Mouse (Mus musculus): ENCODE measurements around the gene 2410137M14Rik. TPM values are rescaled to one million over a fixed set of nuclear protein-coding genes. Genes with fewer than 3 reads are reported as not detected.

2410137M14Rik gene
- total and polyA plus RNA-seq, 3 experiments = 0.40 TPM; not detected in 2

GRCm38 (mm10) chr17:36966875-36967274 is 14.2 kb downstream of the 2410137M14Rik start:
- H3K4me2 ChIP-seq (ENCODE audit: insufficient read depth, low read depth, poor library complexity, severe bottlenecking) = no peak overlapping the region
- H3K27ac ChIP-seq (ENCODE audit: insufficient read depth, low read depth) = no peak overlapping the region
- dilution Hi-C loops (cut with MboI; ENCODE audit: extremely low pct_ligation_motif_present, extremely low pct_unique_long_range_greater_than_20kb, low sequenced_read_pairs) = no loop called here
- no peak overlapping the region for H3K9ac ChIP-seq (ENCODE audit: insufficient read depth, low read depth)
- in situ Hi-C loops (cut with MboI; ENCODE audit: low pct_ligation_motif_present, low pct_unique_long_range_greater_than_20kb, low sequenced_read_pairs) = no loop called here
- no peak for DNase-seq (ENCODE audit: extremely low read depth)
- H3K4me1 ChIP-seq (ENCODE audit: control insufficient read depth in 1 of 2, insufficient read depth in 2 of 2) = peaks cover 0 to 11% of the 10 kb centered on the region in 2 experiments; a peak in 2 of 4 replicates
- TF ChIP-seq PAX5 (IDR thresholded peaks at IDR 0.05; ENCODE audit: low read length) = no peak
- no peak for TF ChIP-seq RAD21 (IDR thresholded peaks at IDR 0.05; ENCODE audit: low read depth, low read length)
- no peak for TF ChIP-seq SIN3A (IDR thresholded peaks at IDR 0.05; ENCODE audit: low read length)
- no peak for TF ChIP-seq E2F4 (IDR thresholded peaks at IDR 0.05; ENCODE audit: insufficient replicate concordance, low read depth, low read length)
- peaks cover 0 to 19% of the 10 kb centered on the region in 2 experiments for H3K36me3 ChIP-seq (replicated peaks in 1 of 2; ENCODE audit: control insufficient read depth in 1 of 2, insufficient read depth in 1 of 2, low read length in 1 of 2)
- H3K79me2 ChIP-seq (replicated peaks; ENCODE audit: control insufficient read depth, extremely low read depth, insufficient read depth, poor library complexity, severe bottlenecking) = no peaks in the 10 kb centered on the region
- H3K9me3 ChIP-seq (replicated peaks; ENCODE audit: low read length) = no peaks in the 10 kb centered on the region
- H3K27me3 ChIP-seq (replicated peaks) = no peaks in the 10 kb centered on the region
- no peak overlapping the region for H3K4me3 ChIP-seq (replicated peaks in 1 of 3; ENCODE audit: low read depth in 2 of 3, low read length in 2 of 3, poor library complexity in 1 of 3)

DNA sequence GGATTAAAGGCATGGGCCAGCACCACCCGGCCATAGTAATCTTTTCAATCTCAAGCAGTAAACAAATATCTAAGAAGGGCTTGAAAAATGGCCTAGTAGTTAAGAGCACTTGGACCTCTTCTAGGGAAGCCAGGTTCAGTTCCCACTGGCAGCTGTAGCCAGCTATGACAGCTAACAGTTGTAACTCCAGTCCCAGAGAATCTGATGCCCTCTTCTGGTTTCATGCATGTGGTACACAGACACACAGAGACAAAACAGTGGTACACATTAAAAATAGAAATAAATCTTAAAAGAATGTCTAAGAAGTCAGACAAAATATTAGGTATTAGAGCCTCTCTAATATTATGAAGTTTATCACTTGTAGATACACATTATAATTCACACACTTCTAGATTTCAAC is 19.9 kb downstream of the 2410137M14Rik start:
- dilution Hi-C loops (cut with MboI; ENCODE audit: extremely low pct_ligation_motif_present, extremely low pct_unique_long_range_greater_than_20kb, low sequenced_read_pairs) = no loop called here
- no peak overlapping the region for H3K9ac ChIP-seq (ENCODE audit: insufficient read depth, low read depth)
- peaks cover 7 to 27% of the 10 kb centered on the region in 2 experiments for H3K36me3 ChIP-seq (replicated peaks in 1 of 2; ENCODE audit: control insufficient read depth in 1 of 2, insufficient read depth in 1 of 2, low read length in 1 of 2)
- no peak overlapping the region for H3K4me2 ChIP-seq (ENCODE audit: insufficient read depth, low read depth, poor library complexity, severe bottlenecking)
- peaks cover 5 to 22% of the 10 kb centered on the region in 2 experiments; a peak in 3 of 4 replicates for H3K4me1 ChIP-seq (ENCODE audit: control insufficient read depth in 1 of 2, insufficient read depth in 2 of 2)
- in situ Hi-C loops (cut with MboI; ENCODE audit: low pct_ligation_motif_present, low pct_unique_long_range_greater_than_20kb, low sequenced_read_pairs) = no loop called here
- no peaks in the 10 kb centered on the region for H3K9me3 ChIP-seq (replicated peaks; ENCODE audit: low read length)
- H3K79me2 ChIP-seq (replicated peaks; ENCODE audit: control insufficient read depth, extremely low read depth, insufficient read depth, poor library complexity, severe bottlenecking) = peaks cover 16% of the 10 kb centered on the region
- no peak for DNase-seq (ENCODE audit: extremely low read depth)
- no peaks in the 10 kb centered on the region for H3K27me3 ChIP-seq (replicated peaks)
- no peak overlapping the region for H3K27ac ChIP-seq (ENCODE audit: insufficient read depth, low read depth)
- no peak overlapping the region for H3K4me3 ChIP-seq (replicated peaks in 1 of 3; ENCODE audit: low read depth in 2 of 3, low read length in 2 of 3, poor library complexity in 1 of 3)
- TF ChIP-seq ZKSCAN1 (IDR thresholded peaks at IDR 0.05; ENCODE audit: borderline replicate concordance, low read depth, low read length) (no peak), CTCF (conservative IDR thresholded peaks at IDR 0.05 in 1 of 2, IDR thresholded peaks at IDR 0.05 in 1 of 2; ENCODE audit: low read depth in 2 of 2, low read length in 2 of 2) (peak in 1 of 2 experiments; percentile 48; a peak in 2 of 4 replicates), MYC (IDR thresholded peaks at IDR 0.05; ENCODE audit: low read depth, low read length) (no peak), UBTF (IDR thresholded peaks at IDR 0.05; ENCODE audit: low read depth, low read length) (no peak), ELF1 (IDR thresholded peaks at IDR 0.05; ENCODE audit: low read depth, low read length) (no peak), BHLHE40 (IDR thresholded peaks at IDR 0.05; ENCODE audit: low read depth, low read length) (no peak), NELFE (IDR thresholded peaks at IDR 0.05; ENCODE audit: low read depth, low read length) (no peak), POLR2A (IDR thresholded peaks at IDR 0.05; ENCODE audit: low read depth, low read length) (no peak), MAFK (IDR thresholded peaks at IDR 0.05; ENCODE audit: insufficient replicate concordance, low read length) (no peak), RCOR1 (conservative IDR thresholded peaks at IDR 0.05; ENCODE audit: low read depth, low read length) (no peak), CHD1 (IDR thresholded peaks at IDR 0.05; ENCODE audit: low read depth, low read length) (no peak), SMC3 (IDR thresholded peaks at IDR 0.05; ENCODE audit: low read depth, low read length) (peak; percentile 33; the same call in 1 of the 2 replicates), MEF2A (IDR thresholded peaks at IDR 0.05; ENCODE audit: borderline replicate concordance, low read depth, low read length) (no peak), MAX (IDR thresholded peaks at IDR 0.05; ENCODE audit: low read length) (no peak), RAD21 (IDR thresholded peaks at IDR 0.05; ENCODE audit: low read depth, low read length) (peak; percentile 4)
